Mouse (Mus musculus) stomach, embryonic 15.5 days (tissue): ENCODE measurements around the gene Npat. TPM values are rescaled to one million over a fixed set of nuclear protein-coding genes. Genes with fewer than 3 reads are reported as not detected.

Experiments used
- ATAC-seq: fragments of 200-750 bp; cut with Nextera tagmentation; 2 replicates; pipeline ENCODE4 v1.8.0; 2017; ENCODE audit warnings: low read depth, moderate number of reproducible peaks, moderate TSS enrichment; ENCODE audit not compliant: insufficient read depth, low FRiP score
- H3K27ac ChIP-seq: fragments of 300-500 bp; sonication (generic); 2 replicates; pipeline ENCODE4 v1.5.1; 2015; ENCODE audit warnings: mild to moderate bottlenecking, inconsistent platforms
- H3K27me3 ChIP-seq: fragments of 300-500 bp; sonication (generic); replicated peaks from 2 replicates; pipeline ENCODE4 v1.6.1; 2015; ENCODE audit warnings: inconsistent platforms
- H3K36me3 ChIP-seq: fragments of 300-500 bp; sonication (generic); 2 replicates; pipeline ENCODE4 v1.6.1; 2015; ENCODE audit warnings: inconsistent platforms
- H3K4me1 ChIP-seq: fragments of 300-500 bp; sonication (generic); 2 replicates; pipeline ENCODE4 v1.6.1; 2015; ENCODE audit warnings: inconsistent platforms
- H3K4me2 ChIP-seq: fragments of 300-500 bp; sonication (generic); 2 replicates; pipeline ENCODE4 v1.6.1; 2015; ENCODE audit warnings: mild to moderate bottlenecking, inconsistent platforms
- H3K4me3 ChIP-seq: fragments of 300-500 bp; sonication (generic); replicated peaks from 2 replicates; pipeline ENCODE4 v1.5.1; 2015; ENCODE audit warnings: inconsistent platforms
- H3K9ac ChIP-seq: fragments of 300-500 bp; sonication (generic); 2 replicates; pipeline ENCODE4 v1.6.1; 2015; ENCODE audit warnings: inconsistent platforms
- H3K9me3 ChIP-seq: fragments of 300-500 bp; sonication (generic); 2 replicates; pipeline ENCODE4 v1.6.1; 2016; ENCODE audit warnings: inconsistent platforms
- WGBS: fragments of 180-500 bp; shearing (Covaris S2); methylation state at CpG from one replicate; pipeline ENCODE4 v1.1.7; 2015; 5-methylcytosine and 5-hydroxymethylcytosine counted together
- polyA plus RNA-seq: library from polyadenylated mRNA; unstranded; fragments of >200 nt; fragmentation: Nextera tagmentation; extraction: Ambion mirVana; gene quantifications from 2 replicates; pipeline ENCODE4 v1.2.1, GENCODE M21; 2015

Npat gene
- polyA plus RNA-seq, 1 experiment from 2014 or later, result 14.6 TPM

DNA sequence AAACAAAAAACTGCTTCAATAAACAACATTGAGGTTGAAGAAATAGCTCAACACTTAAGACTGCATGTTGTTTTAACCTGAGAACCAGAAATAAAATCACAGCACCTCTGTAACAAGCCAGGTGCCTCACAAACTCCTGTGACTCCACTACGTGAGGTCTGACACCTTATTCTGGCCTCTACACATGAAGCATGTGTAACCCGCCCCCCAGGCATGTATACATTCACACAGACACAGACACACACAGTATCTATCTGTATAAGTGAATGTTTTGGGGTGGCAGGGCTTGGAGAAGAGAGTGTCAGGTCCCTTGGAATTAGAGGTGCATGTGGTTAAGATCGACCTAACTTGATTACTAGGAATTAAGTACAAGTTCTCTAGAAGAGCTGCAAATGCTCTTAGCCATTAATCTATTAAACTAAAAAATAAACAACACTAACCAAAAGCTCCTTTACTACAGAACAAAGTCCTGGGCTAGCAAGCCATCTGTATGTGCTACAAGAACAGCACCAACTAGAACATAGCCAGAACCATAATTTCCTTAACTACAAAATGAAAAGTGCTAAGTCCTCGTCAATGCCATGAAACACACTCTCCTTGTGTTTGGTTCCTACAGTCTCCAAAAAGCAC lies 60.2 kb downstream of the Npat start:
- H3K27ac ChIP-seq, result no peak overlapping the region
- no peak overlapping the region for H3K9ac ChIP-seq
- no peaks in the 10 kb centered on the region for H3K9me3 ChIP-seq
- H3K4me3 ChIP-seq, result no peak overlapping the region
- H3K4me1 ChIP-seq, result no peaks in the 10 kb centered on the region
- H3K27me3 ChIP-seq, result no peaks in the 10 kb centered on the region
- no peak for ATAC-seq
- 87% methylated on average over 4 of the region's 4 CpGs for WGBS
- no peak overlapping the region for H3K4me2 ChIP-seq
- H3K36me3 ChIP-seq, result peaks cover 12% of the 10 kb centered on the region

DNA sequence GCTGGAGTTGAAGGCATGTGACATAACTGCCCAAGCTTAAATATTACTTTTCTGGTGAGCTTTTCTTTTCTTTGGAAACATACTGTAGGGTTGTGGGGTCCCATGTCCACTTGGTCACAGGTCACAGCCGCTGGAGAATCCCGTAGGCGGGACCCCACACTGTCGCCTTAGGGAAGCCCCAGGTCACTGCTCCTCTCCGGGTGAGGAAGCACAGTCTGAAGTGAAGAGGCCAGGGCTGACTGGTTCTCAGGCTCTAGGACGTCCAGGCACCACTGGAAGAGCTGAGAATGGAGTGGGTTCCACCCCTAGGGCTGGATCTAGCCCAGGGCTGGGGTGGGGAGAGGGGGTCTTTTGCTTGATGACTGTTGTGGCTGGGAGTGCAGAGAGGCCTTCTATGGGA lies 61.8 kb downstream of the Npat start:
- peaks cover 5% of the 10 kb centered on the region; the same call in 1 of the 2 replicates for H3K36me3 ChIP-seq
- no peak overlapping the region for H3K4me2 ChIP-seq
- H3K9ac ChIP-seq, result no peak overlapping the region
- H3K9me3 ChIP-seq, result no peaks in the 10 kb centered on the region
- H3K4me1 ChIP-seq, result no peaks in the 10 kb centered on the region
- 74% methylated on average over 6 of the region's 6 CpGs for whole genome bisulfite sequencing
- H3K4me3 ChIP-seq, result no peak overlapping the region
- no peak overlapping the region for H3K27ac ChIP-seq
- no peaks in the 10 kb centered on the region for H3K27me3 ChIP-seq
- ATAC-seq, result no peak

DNA sequence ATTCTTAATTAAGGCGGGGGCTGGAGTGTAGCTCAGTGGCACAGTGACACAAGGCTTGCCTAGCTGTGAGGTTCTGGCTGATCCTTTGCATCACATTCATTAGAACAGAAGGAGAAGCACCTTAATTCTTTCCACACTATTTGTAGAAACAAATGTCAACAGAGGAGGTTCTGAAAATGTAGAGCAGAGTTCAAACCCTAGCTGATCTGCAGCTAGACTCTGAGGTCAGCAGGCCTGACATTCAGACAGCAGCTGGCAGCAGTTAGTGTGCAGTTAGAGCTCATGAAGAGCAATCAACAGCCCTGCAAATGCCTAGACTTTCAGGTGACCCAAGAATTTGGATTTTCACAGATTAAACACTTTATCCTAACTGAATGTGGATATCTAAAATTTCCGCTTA lies 64.7 kb downstream of the Npat start:
- H3K36me3 ChIP-seq, result no peaks in the 10 kb centered on the region
- 76% methylated on average over 2 of the region's 2 CpGs for WGBS
- no peaks in the 10 kb centered on the region for H3K9me3 ChIP-seq
- ATAC-seq, result no peak
- no peaks in the 10 kb centered on the region for H3K27me3 ChIP-seq
- no peak overlapping the region for H3K9ac ChIP-seq
- H3K4me1 ChIP-seq, result 0 out of 2 replicates have a peak, but pooled peaks cover 7% of the 10 kb centered on the region
- no peak overlapping the region for H3K4me3 ChIP-seq
- no peak overlapping the region for H3K4me2 ChIP-seq
- no peak overlapping the region; the same call in 1 of the 2 replicates for H3K27ac ChIP-seq

DNA sequence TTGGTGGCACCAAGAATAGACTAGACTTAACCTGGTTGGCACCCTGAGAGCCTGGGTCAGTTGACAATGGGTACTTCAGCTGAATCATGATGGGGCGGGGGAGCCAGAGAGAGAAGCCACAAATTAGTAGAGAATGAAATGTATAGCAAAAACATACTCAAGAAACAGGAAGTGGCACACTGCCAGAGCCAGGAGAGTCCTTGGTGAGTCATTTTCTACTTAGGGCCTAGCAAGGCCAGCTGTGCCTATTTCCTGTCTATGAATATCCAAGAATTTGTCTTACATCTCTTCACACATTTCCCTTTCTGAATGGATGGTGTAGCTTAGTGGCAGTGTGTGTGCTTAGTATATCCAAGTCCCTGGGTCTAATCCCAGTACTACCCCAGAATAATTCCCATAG lies 66.5 kb downstream of the Npat start:
- Histone ChIP-seq H3K9me3 (no peaks in the 10 kb centered on the region), H3K36me3 (no peaks in the 10 kb centered on the region), H3K27ac (no peak overlapping the region), H3K4me3 (no peak overlapping the region), H3K4me1 (0 out of 2 replicates have a peak, but pooled peaks cover 7% of the 10 kb centered on the region), H3K9ac (no peak overlapping the region), H3K4me2 (no peak overlapping the region), H3K27me3 (no peaks in the 10 kb centered on the region)
- WGBS, result 79% methylated on average over 1 of the region's 1 CpGs
- 0 out of 2 replicates have a peak, but pooled peaks have one; percentile 15 for ATAC-seq

DNA sequence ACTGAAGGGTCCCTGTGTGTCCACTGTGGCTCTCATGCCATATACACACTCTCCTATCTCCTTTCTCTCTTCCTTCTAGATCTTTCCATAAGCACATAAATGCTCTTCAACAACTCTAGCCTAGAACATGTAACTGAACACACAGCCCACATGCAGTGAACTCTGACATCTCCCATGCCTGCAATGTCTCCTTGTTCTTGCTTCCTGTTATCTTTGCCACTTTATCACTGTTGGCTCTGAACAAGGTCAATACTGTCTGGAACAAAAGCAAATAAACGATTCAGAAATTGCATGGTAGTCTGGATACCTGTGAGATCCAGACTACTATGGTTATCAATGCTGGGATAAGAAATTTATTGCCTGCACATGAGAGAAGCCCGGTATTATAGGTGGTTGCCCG lies 67.0 kb downstream of the Npat start:
- Histone ChIP-seq H3K27me3 (no peaks in the 10 kb centered on the region), H3K36me3 (no peaks in the 10 kb centered on the region), H3K4me1 (0 out of 2 replicates have a peak, but pooled peaks cover 7% of the 10 kb centered on the region), H3K4me3 (no peak overlapping the region), H3K9ac (no peak overlapping the region), H3K9me3 (no peaks in the 10 kb centered on the region), H3K27ac (no peak overlapping the region; the same call in 1 of the 2 replicates), H3K4me2 (no peak overlapping the region)
- 67% methylated on average over 3 of the region's 3 CpGs for WGBS
- peak; percentile 58; the same call in 1 of the 2 replicates for ATAC-seq

DNA sequence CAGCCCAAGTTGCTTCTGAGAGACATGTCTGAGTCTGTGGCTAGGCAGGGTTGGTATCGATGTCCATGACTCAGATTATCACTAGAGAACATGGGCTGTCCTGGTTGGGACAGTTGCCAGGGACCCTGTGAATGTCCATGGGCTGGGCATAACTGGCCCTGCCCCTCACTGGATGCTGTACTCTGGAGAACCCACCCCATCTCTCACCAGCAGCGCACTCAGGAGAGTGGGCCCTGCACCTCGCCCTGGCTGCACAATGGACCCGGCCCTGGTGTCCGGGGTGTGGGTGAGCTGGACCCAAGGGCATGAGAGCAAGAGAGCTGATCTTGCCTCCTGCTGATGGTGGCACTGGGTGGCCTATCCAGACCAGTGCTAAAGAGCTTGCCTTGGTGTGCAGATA lies 68.1 kb downstream of the Npat start:
- 90% methylated on average over 5 of the region's 5 CpGs for WGBS
- H3K4me2 ChIP-seq, result no peak overlapping the region
- 0 out of 2 replicates have a peak, but pooled peaks cover 11% of the 10 kb centered on the region for H3K4me1 ChIP-seq
- no peak overlapping the region for H3K4me3 ChIP-seq
- no peaks in the 10 kb centered on the region for H3K36me3 ChIP-seq
- H3K27ac ChIP-seq, result no peak overlapping the region
- ATAC-seq, result no peak
- no peaks in the 10 kb centered on the region for H3K9me3 ChIP-seq
- no peaks in the 10 kb centered on the region for H3K27me3 ChIP-seq
- no peak overlapping the region for H3K9ac ChIP-seq

DNA sequence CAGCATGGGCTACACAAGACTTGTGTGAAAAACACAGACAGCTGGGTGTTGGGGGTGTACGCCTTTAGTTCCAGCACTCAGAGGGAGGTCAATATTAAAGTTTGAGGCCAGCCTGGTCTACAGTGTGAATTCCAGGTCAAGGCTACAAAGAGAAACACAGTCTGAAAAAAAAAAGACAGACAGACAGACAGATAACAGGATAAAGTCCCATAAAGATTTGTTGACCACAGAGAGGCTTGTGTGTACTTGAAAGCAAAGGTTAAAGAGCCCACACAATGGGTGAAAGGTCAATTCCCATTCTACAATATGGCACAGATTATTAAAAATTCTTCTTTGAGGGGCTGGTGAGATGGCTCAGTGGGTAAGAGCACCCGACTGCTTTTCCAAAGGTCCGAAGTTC lies 70.3 kb downstream of the Npat start:
- H3K27ac ChIP-seq, result no peak overlapping the region
- no peaks in the 10 kb centered on the region for H3K36me3 ChIP-seq
- no peaks in the 10 kb centered on the region for H3K9me3 ChIP-seq
- H3K4me2 ChIP-seq, result no peak overlapping the region
- no peak for ATAC-seq
- no peaks in the 10 kb centered on the region for H3K27me3 ChIP-seq
- WGBS, result 88% methylated on average over 3 of the region's 3 CpGs
- 0 out of 2 replicates have a peak, but pooled peaks cover 11% of the 10 kb centered on the region for H3K4me1 ChIP-seq
- no peak overlapping the region for H3K9ac ChIP-seq
- H3K4me3 ChIP-seq, result no peak overlapping the region

DNA sequence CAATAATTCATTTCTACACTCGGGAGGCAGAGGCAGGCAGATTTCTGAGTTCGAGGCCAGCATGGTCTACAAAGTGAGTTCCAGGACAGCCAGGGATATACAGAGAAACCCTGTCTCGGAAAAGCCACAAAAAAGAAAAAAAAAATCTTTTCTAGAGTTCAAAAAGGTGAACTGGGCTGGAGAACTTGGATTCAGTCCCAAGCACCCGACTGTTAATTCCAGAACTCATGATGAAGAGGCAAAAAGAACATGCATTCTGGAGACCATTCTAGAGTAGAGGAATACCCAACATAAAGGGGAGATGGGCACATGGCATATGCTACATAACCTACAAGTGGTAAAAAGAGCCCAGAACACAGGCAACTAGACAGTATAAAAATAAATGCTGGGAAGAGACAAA lies 71.0 kb downstream of the Npat start:
- no peaks in the 10 kb centered on the region for H3K36me3 ChIP-seq
- no peaks in the 10 kb centered on the region for H3K9me3 ChIP-seq
- no peak overlapping the region for H3K9ac ChIP-seq
- H3K4me2 ChIP-seq, result no peak overlapping the region
- ATAC-seq, result no peak
- no peaks in the 10 kb centered on the region for H3K27me3 ChIP-seq
- H3K4me3 ChIP-seq, result no peak overlapping the region
- no peak overlapping the region for H3K27ac ChIP-seq
- H3K4me1 ChIP-seq, result 0 out of 2 replicates have a peak, but pooled peaks cover 11% of the 10 kb centered on the region
- 90% methylated on average over 4 of the region's 4 CpGs for WGBS

DNA sequence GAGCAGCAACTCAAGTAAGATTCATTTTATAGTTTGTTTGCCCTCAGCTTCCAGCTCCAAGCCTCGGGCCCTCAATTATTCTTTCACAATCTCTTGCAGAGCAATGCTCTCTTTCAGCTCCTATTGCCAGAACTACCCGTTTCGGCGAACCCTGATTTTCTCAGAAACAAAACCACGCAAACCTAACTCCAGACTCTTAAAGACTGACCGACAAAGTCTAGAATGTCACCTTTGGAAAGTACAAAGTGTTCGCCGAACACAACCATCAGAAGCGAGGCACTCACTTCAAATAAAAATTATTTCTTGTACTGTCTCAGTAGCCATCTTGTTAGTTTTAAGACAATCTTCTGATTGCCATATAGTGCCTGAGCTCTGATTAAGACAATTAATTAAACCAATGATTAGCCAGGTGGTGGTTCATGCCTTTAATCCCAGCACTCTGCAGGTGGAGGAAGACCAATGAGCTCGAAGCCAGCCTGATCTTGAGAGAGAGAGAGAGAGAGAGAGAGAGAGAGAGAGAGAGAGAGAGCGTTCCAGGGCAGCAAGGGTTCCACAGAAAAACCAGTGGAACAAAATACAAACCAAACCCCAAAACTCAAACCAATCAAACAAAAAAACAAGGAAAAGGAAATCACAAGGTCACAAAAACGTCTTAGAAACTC lies 72.6 kb downstream of the Npat start:
- 0 out of 2 replicates have a peak, but pooled peaks cover 11% of the 10 kb centered on the region for H3K4me1 ChIP-seq
- no peak for ATAC-seq
- 0 out of 2 replicates have a peak overlapping the region, but pooled peaks have one; percentile 52 for H3K27ac ChIP-seq
- peak overlapping the region; percentile 72 for H3K9ac ChIP-seq
- no peaks in the 10 kb centered on the region for H3K27me3 ChIP-seq
- H3K36me3 ChIP-seq, result no peaks in the 10 kb centered on the region
- 73% methylated on average over 12 of the region's 12 CpGs for WGBS
- H3K9me3 ChIP-seq, result no peaks in the 10 kb centered on the region
- H3K4me3 ChIP-seq, result peak overlapping the region; percentile 64
- H3K4me2 ChIP-seq, result peak overlapping the region; percentile 78

DNA sequence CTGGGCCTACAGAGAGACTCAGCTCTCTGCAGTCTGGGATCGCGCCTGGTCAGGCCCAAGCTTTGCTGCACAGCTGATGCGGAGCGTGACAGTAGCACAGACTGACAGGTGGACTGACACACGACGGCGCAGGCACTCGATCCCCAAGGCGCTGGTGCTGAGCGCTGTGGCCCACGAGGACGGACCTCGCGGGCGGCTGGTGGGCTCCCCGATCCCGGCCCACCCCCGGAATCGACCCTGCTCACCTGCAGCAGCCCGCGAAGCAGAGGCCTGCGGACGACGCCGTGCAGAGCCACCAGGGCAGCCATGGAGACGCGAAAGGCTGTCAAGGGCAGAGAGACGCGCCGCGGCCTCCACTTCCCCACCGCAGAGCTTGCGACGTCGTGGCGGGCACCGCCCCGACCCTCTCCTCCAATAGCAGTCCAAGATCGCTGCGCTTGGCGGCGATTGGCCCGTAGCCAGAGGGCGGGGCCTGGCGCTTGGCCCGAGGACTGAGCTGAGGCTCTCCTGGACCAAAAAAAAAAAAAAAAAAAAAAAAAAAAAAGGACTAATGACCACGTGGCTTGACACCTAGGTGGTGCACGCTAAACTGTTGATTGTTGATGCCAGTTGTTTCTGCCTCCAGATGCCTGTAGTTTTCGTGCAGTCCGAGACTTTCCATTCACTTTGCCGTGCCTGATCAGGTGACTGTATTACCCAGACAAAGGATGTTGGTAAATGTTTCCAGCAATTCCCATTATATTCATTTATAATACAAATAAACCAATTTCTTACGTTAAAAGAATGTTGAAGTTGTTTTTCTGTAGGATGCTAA lies 73.3 kb downstream of the Npat start, which contains the start of gene Acat1:
Gene Acat1 (minus strand): TSS at position 415 of the 814 bp plus-strand sequence.
- no peaks in the 10 kb centered on the region for H3K27me3 ChIP-seq
- peak within 1 kb of the TSS; percentile 64 for H3K4me3 ChIP-seq
- peak; percentile 99 for ATAC-seq
- H3K4me2 ChIP-seq, result peak within 1 kb of the TSS; percentile 78
- no peaks in the 10 kb centered on the region for H3K9me3 ChIP-seq
- H3K36me3 ChIP-seq, result no peaks in the 10 kb centered on the region
- peak within 1 kb of the TSS; percentile 72 for H3K9ac ChIP-seq
- 0 out of 2 replicates have a peak, but pooled peaks cover 5% of the 10 kb centered on the region for H3K4me1 ChIP-seq
- 0 out of 2 replicates have a peak within 1 kb of the TSS, but pooled peaks have one; percentile 52 for H3K27ac ChIP-seq
- 3% methylated on average over 52 of the region's 52 CpGs for WGBS

DNA sequence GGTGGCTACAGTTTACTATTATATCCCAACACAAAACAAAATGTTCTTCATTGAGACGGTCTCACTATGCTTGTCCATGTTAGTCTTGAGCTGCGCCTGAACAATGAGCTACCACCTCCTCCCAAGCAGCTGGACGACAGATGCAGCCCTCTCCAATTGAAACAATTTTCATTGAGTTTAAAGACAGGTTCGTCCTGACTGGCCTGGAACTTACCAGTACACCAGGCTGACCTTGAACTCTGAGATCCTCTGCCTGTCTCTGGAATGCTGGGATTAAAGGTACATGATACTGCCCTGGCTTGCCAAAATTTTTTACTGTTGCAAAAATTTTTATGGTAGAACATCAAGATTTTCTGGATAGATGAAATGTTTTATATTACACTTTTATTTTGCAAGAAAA lies 77.4 kb downstream of the Npat start:
- 0 out of 2 replicates have a peak, but pooled peaks cover under 1% of the 10 kb centered on the region for H3K36me3 ChIP-seq
- H3K4me3 ChIP-seq, result no peak overlapping the region
- H3K4me2 ChIP-seq, result no peak overlapping the region
- ATAC-seq, result no peak
- WGBS, result 80% methylated on average over 4 of the region's 4 CpGs
- no peak overlapping the region for H3K27ac ChIP-seq
- no peak overlapping the region for H3K9ac ChIP-seq
- H3K4me1 ChIP-seq, result 0 out of 2 replicates have a peak, but pooled peaks cover under 1% of the 10 kb centered on the region
- H3K9me3 ChIP-seq, result no peaks in the 10 kb centered on the region
- no peaks in the 10 kb centered on the region for H3K27me3 ChIP-seq
